Mouse (Mus musculus): Measurements from ENCODE around the gene Tbrg1. TPM values are rescaled to one million over a fixed set of nuclear protein-coding genes. Genes with fewer than 3 reads are reported as not detected.

Gene Tbrg1
- polyA plus RNA-seq, 1 experiment from 2014 or later = 128 TPM

- Histone ChIP-seq H3K4me3 (no peak overlapping the region), H3K4me1 (peaks cover 11% of the 10 kb centered on the region), H3K27ac (replicated peaks) (no peak overlapping the region), H3K27me3 (replicated peaks; ENCODE audit: low read depth, poor library complexity, severe bottlenecking) (no peaks in the 10 kb centered on the region; the same call in 1 of the 2 replicates), H3K36me3 (replicated peaks) (no peaks in the 10 kb centered on the region), H3K9me3 (no peaks in the 10 kb centered on the region)
- DNase-seq (ENCODE audit: low spot score) = no peak
- 19% methylated on average over 3 of the region's 3 CpGs for WGBS
Measured at GRCm38 (mm10) chr9:37626103-37626567, 31.0 kb downstream of the Tbrg1 start.

- Histone ChIP-seq H3K9me3 (no peaks in the 10 kb centered on the region), H3K4me3 (no peak overlapping the region), H3K4me1 (peaks cover 11% of the 10 kb centered on the region), H3K27ac (replicated peaks) (no peak overlapping the region), H3K36me3 (replicated peaks) (no peaks in the 10 kb centered on the region), H3K27me3 (replicated peaks; ENCODE audit: low read depth, poor library complexity, severe bottlenecking) (no peaks in the 10 kb centered on the region; the same call in 1 of the 2 replicates)
- WGBS = 30% methylated on average over 7 of the region's 7 CpGs
- DNase-seq (ENCODE audit: low spot score) = no peak
Measured at GRCm38 (mm10) chr9:37625641-37626040, 31.5 kb downstream of the Tbrg1 start.

GRCm38 (mm10) chr9:37625129-37625528, 32.0 kb downstream of the Tbrg1 start:
- H3K4me1 ChIP-seq = peaks cover 11% of the 10 kb centered on the region
- H3K36me3 ChIP-seq (replicated peaks) = no peaks in the 10 kb centered on the region
- no peak for DNase-seq (ENCODE audit: low spot score)
- H3K4me3 ChIP-seq = no peak overlapping the region
- H3K27ac ChIP-seq (replicated peaks) = no peak overlapping the region
- H3K27me3 ChIP-seq (replicated peaks; ENCODE audit: low read depth, poor library complexity, severe bottlenecking) = no peaks in the 10 kb centered on the region; the same call in 1 of the 2 replicates
- H3K9me3 ChIP-seq = no peaks in the 10 kb centered on the region
- WGBS = 58% methylated on average over 3 of the region's 3 CpGs

DNA sequence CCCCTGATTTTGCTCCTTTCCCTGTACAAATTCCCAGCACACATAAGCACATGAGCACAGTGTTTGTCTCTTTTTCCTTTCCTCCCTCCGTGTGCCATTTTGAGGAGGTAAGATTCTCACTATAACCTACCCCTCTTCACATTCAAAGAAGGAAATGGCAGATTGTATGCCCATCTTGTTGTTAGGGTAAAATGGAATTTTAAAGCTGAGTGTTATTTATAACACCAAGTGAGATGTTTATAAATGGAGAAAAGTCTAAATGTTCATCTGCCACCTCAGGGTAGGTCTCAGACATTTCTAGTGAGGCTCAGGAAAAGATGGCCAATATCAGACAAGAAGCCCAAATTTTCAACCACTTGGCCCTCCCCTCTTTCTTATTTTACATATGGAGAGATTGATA, 32.6 kb downstream of the Tbrg1 start:
- DNase-seq (ENCODE audit: low spot score) = no peak
- H3K27me3 ChIP-seq (replicated peaks; ENCODE audit: low read depth, poor library complexity, severe bottlenecking) = no peaks in the 10 kb centered on the region; the same call in 1 of the 2 replicates
- H3K36me3 ChIP-seq (replicated peaks) = no peaks in the 10 kb centered on the region
- no peaks in the 10 kb centered on the region for H3K9me3 ChIP-seq
- 86% methylated on average over 1 of the region's 1 CpGs for WGBS
- peaks cover 11% of the 10 kb centered on the region for H3K4me1 ChIP-seq
- no peak overlapping the region for H3K4me3 ChIP-seq
- H3K27ac ChIP-seq (replicated peaks) = no peak overlapping the region

GRCm38 (mm10) chr9:37623981-37624380, 33.1 kb downstream of the Tbrg1 start:
- WGBS = 79% methylated on average over 3 of the region's 3 CpGs
- no peak overlapping the region for H3K4me3 ChIP-seq

GRCm38 (mm10) chr9:37621290-37621689, 35.8 kb downstream of the Tbrg1 start:
- H3K9me3 ChIP-seq = no peaks in the 10 kb centered on the region
- WGBS = 87% methylated on average over 6 of the region's 6 CpGs
- no peak for DNase-seq (ENCODE audit: low spot score)

More at GRCm38 (mm10) chr9:37623981-37624380, 33.1 kb downstream of the Tbrg1 start:
- no peaks in the 10 kb centered on the region for H3K36me3 ChIP-seq (replicated peaks)
- H3K4me1 ChIP-seq = peaks cover 11% of the 10 kb centered on the region
- H3K9me3 ChIP-seq = no peaks in the 10 kb centered on the region
- DNase-seq (ENCODE audit: low spot score) = no peak
- no peaks in the 10 kb centered on the region; the same call in 1 of the 2 replicates for H3K27me3 ChIP-seq (replicated peaks; ENCODE audit: low read depth, poor library complexity, severe bottlenecking)
- no peak overlapping the region for H3K27ac ChIP-seq (replicated peaks)

DNA sequence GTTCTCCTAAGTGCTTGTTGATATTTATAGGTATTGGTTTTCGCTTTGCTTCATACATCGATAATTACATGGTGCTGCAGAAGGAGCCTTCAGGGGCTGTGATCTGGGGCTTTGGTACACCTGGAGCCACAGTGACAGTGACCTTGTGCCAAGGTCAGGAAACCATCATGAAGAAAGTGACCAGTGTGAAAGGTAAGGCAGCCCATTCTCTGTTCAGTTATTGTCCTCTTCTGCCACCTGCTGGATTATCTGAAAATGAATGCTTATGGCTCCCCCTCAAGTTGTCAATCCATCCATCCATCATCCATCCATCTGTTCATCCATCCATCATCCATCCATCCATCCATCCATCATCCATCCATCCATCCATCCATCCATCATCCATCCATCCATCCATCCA, 40.3 kb downstream of the Tbrg1 start:
- 65% methylated on average over 2 of the region's 2 CpGs for WGBS
- Histone ChIP-seq H3K4me3 (no peak overlapping the region), H3K27ac (replicated peaks) (no peak overlapping the region), H3K27me3 (replicated peaks; ENCODE audit: low read depth, poor library complexity, severe bottlenecking) (peaks cover 6% of the 10 kb centered on the region), H3K9me3 (no peaks in the 10 kb centered on the region), H3K4me1 (peaks cover 5% of the 10 kb centered on the region), H3K36me3 (replicated peaks) (no peaks in the 10 kb centered on the region)
- DNase-seq (ENCODE audit: low spot score) = no peak

More at GRCm38 (mm10) chr9:37621290-37621689, 35.8 kb downstream of the Tbrg1 start:
- peaks cover 6% of the 10 kb centered on the region for H3K27me3 ChIP-seq (replicated peaks; ENCODE audit: low read depth, poor library complexity, severe bottlenecking)
- H3K4me1 ChIP-seq = peaks cover 9% of the 10 kb centered on the region
- no peaks in the 10 kb centered on the region for H3K36me3 ChIP-seq (replicated peaks)
- H3K4me3 ChIP-seq = no peak overlapping the region
- H3K27ac ChIP-seq (replicated peaks) = no peak overlapping the region

DNA sequence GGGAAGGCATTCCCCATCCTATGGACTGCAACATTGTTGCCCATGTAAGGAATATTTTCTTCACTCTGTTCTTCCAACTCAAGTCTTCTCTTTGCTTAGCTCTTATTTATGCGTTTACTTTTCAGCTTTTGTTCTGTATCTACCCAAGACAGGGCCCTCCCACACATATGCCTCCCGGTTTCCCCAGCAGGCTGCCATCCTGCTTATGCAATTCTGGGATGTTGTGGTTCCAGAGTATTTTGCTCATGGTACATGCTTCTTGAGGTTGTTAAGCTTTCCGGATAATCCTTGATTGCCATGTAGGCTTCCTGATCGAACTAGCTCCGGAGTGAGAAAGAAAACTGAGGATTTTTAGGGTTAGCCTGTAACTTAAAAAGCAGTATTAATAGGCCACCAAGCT, 41.9 kb downstream of the Tbrg1 start:
- no peak for DNase-seq (ENCODE audit: low spot score)
- Histone ChIP-seq H3K27ac (replicated peaks) (no peak overlapping the region), H3K36me3 (replicated peaks) (no peaks in the 10 kb centered on the region), H3K9me3 (no peaks in the 10 kb centered on the region), H3K27me3 (replicated peaks; ENCODE audit: low read depth, poor library complexity, severe bottlenecking) (peaks cover 6% of the 10 kb centered on the region), H3K4me3 (no peak overlapping the region), H3K4me1 (peaks cover 5% of the 10 kb centered on the region)
- WGBS = 72% methylated on average over 5 of the region's 5 CpGs

GRCm38 (mm10) chr9:37614316-37614715, 42.8 kb downstream of the Tbrg1 start:
- H3K27ac ChIP-seq (replicated peaks) = no peak overlapping the region
- no peaks in the 10 kb centered on the region for H3K36me3 ChIP-seq (replicated peaks)
- no peak for DNase-seq (ENCODE audit: low spot score)
- peak overlapping the region; percentile 81 for H3K4me3 ChIP-seq
- peaks cover 5% of the 10 kb centered on the region for H3K4me1 ChIP-seq
- peaks cover 6% of the 10 kb centered on the region for H3K27me3 ChIP-seq (replicated peaks; ENCODE audit: low read depth, poor library complexity, severe bottlenecking)
- H3K9me3 ChIP-seq = no peaks in the 10 kb centered on the region

- Histone ChIP-seq H3K4me3 (peak overlapping the region; percentile 81), H3K9me3 (no peaks in the 10 kb centered on the region), H3K27ac (replicated peaks) (peak overlapping the region; percentile 80), H3K27me3 (replicated peaks; ENCODE audit: low read depth, poor library complexity, severe bottlenecking) (peaks cover 6% of the 10 kb centered on the region), H3K4me1 (peaks cover 5% of the 10 kb centered on the region), H3K36me3 (replicated peaks) (no peaks in the 10 kb centered on the region)
- DNase-seq (ENCODE audit: low spot score) = no peak
- WGBS = 21% methylated on average over 6 of the region's 6 CpGs
Measured at GRCm38 (mm10) chr9:37613911-37614280, 43.2 kb downstream of the Tbrg1 start.

DNA sequence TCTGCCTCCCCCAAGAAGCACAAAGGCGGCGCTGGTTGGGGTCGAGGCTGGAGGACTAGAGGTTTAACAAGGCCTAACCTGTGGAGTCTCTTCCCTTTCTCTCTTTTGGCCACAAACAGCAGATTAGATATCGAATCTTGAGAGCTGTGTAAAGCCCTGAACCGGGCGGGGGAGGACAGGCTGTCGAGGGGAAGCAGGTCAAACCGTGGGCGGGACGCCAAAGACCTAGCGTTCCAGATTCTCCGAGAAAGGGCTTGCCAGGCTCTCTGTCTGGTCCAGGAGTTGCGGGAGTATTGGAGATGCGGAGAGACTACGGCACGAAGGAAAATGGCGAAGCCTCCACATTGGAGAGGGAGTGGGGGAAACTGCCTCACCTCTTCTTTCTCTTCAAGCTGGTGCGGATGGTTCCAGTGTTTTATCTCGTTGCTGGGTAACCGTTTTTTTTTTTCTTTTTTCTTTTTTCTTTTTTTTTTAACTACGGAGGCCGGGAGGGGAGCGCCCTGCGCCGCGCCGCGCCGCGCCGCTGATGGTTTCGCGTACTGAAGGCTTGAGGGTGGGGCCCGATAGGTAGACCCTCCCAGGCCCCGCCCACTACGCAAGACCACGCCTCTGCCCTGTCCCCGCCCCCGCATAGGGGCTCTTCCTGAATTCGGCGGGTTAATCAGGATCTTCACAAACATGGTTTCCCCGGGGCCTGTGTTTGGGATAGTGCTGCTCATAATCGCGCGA, 43.8 kb downstream of the Tbrg1 start, which contains the start of gene Spa17:
TSS of gene Spa17 (minus strand) at position 541 of the 729 bp plus-strand sequence.
- H3K9me3 ChIP-seq = no peaks in the 10 kb centered on the region
- WGBS = 0% methylated on average over 45 of the region's 45 CpGs
- H3K36me3 ChIP-seq (replicated peaks) = no peaks in the 10 kb centered on the region
- H3K27me3 ChIP-seq (replicated peaks; ENCODE audit: low read depth, poor library complexity, severe bottlenecking) = peaks cover 6% of the 10 kb centered on the region
- DNase-seq (ENCODE audit: low spot score) = peak; percentile 94
- H3K4me1 ChIP-seq = peaks cover 5% of the 10 kb centered on the region
- H3K4me3 ChIP-seq = peak within 1 kb of the TSS; percentile 81
- peak within 1 kb of the TSS; percentile 89 for H3K27ac ChIP-seq (replicated peaks)

- H3K4me1 ChIP-seq = peaks cover 5% of the 10 kb centered on the region
- 73% methylated on average over 4 of the region's 4 CpGs for WGBS
- H3K27ac ChIP-seq (replicated peaks) = no peak overlapping the region
- H3K9me3 ChIP-seq = no peaks in the 10 kb centered on the region
- no peak for DNase-seq (ENCODE audit: low spot score)
- no peaks in the 10 kb centered on the region for H3K36me3 ChIP-seq (replicated peaks)
- H3K4me3 ChIP-seq = no peak overlapping the region
- H3K27me3 ChIP-seq (replicated peaks; ENCODE audit: low read depth, poor library complexity, severe bottlenecking) = no peaks in the 10 kb centered on the region; the same call in 1 of the 2 replicates
Measured at GRCm38 (mm10) chr9:37609558-37609957, 47.6 kb downstream of the Tbrg1 start.

DNA sequence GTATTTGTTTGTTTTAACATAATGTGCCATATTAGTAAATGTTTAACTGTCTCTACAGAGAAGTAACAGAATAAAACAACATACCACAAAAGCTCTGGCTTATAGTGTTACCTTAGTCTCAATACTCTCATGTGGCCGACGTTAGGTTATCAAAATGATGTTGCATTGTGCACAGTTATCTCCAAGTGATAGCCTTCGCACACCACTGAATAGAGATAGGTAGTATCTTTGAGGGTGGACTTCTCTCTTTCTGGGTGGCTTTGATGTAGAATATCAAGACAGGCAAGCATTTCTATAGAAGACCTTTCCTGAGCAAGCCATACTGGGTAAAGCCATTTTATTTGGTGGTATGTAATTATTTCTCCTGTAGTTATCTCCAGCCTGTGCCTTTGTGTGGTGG, 52.0 kb downstream of the Tbrg1 start:
- no peaks in the 10 kb centered on the region for H3K4me1 ChIP-seq
- H3K36me3 ChIP-seq (replicated peaks) = no peaks in the 10 kb centered on the region
- H3K27ac ChIP-seq (replicated peaks) = no peak overlapping the region
- no peaks in the 10 kb centered on the region for H3K9me3 ChIP-seq
- DNase-seq (ENCODE audit: low spot score) = no peak
- H3K27me3 ChIP-seq (replicated peaks; ENCODE audit: low read depth, poor library complexity, severe bottlenecking) = no peaks in the 10 kb centered on the region
- WGBS = 94% methylated on average over 3 of the region's 3 CpGs
- H3K4me3 ChIP-seq = no peak overlapping the region

All from embryonic facial prominence, embryonic 10.5 days (tissue).